Mouse (Mus musculus): Measurements from ENCODE around the gene Sdhaf4.

DNA sequence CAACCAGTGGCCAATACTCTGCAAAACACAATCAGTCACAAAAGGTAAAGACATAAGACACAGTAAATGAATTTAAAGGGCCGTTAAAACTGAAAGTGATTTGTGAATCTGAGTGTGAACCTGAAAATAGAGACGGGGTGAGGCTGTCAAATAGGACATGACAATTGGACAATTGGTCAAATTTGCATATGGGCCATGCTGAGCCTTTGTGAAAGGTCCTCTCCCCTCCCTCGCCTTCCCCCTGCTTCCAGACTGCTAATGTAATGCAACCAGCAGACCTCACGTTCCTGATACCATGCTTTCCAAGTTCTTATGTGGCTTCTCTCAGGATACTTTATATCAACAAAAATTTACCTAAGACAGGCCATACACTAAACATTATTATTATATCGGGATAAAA lies 37.6 kb upstream of the Sdhaf4 start:
- TF ChIP-seq GATA1 (IDR thresholded peaks at IDR 0.05; ENCODE audit: low read length) (no peak), TAL1 (IDR thresholded peaks at IDR 0.05; ENCODE audit: low read length) (no peak)

Data from erythroblast, embryonic 14.5 days (primary cell).